Mouse (Mus musculus) liver, embryonic 14.5 days (tissue): ENCODE data around the gene Kcna4. TPM values are rescaled to one million over a fixed set of nuclear protein-coding genes. Genes with fewer than 3 reads are reported as not detected.

Experiments used
- ATAC-seq: fragments of 200-750 bp; cut with Nextera tagmentation; 2 replicates; pipeline ENCODE4 v1.8.0; 2017; ENCODE audit warnings: moderate number of reproducible peaks, mild to moderate bottlenecking, moderate library complexity; ENCODE audit not compliant: insufficient read depth
- DNase-seq, 3 experiments: peaks; one replicate each; pipeline ENCODE4 v3.0.0-alpha.2; 2012 to 2013; ENCODE audit warnings: low read depth in 3 of 3, low spot score in 3 of 3
- H3K27ac ChIP-seq: fragments of 300-500 bp; sonication (generic); 2 replicates; pipeline ENCODE4 v1.5.1; 2014; ENCODE audit warnings: moderate library complexity, mild to moderate bottlenecking, control low read depth, inconsistent platforms
- H3K27me3 ChIP-seq: fragments of 300-500 bp; sonication (generic); 2 replicates; pipeline ENCODE4 v1.6.1; 2014; ENCODE audit warnings: mild to moderate bottlenecking, low read length, moderate library complexity; ENCODE audit not compliant: control insufficient read depth, insufficient read depth
- H3K36me3 ChIP-seq: fragments of 300-500 bp; sonication (generic); replicated peaks from 2 replicates; pipeline ENCODE4 v1.6.1; 2014; ENCODE audit warnings: low read depth; ENCODE audit not compliant: control insufficient read depth, insufficient read depth
- H3K4me1 ChIP-seq, 2 experiments: fragments of 200-500 bp in 1 of 2; fragments of 300-500 bp in 1 of 2; sonication (generic) in 1 of 2; replicated peaks; 2 replicates each; pipeline ENCODE4 v1.6.1; 2012 to 2014; ENCODE audit warnings: antibody characterized with exemption in 1 of 2, inconsistent platforms in 1 of 2, low read length in 1 of 2; ENCODE audit not compliant: control insufficient read depth in 2 of 2, insufficient read depth in 2 of 2
- H3K4me2 ChIP-seq: fragments of 300-500 bp; sonication (generic); 2 replicates; pipeline ENCODE4 v1.6.1; 2014; ENCODE audit warnings: low read depth, mild to moderate bottlenecking, control low read depth, moderate library complexity
- H3K4me3 ChIP-seq, 2 experiments: fragments of 200-500 bp in 1 of 2; fragments of 300-500 bp in 1 of 2; sonication (generic) in 1 of 2; 2 replicates each; pipeline ENCODE4 v1.5.1; 2012 to 2014; ENCODE audit warnings: low read depth in 2 of 2, low read length in 2 of 2, mild to moderate bottlenecking in 2 of 2, control low read depth in 1 of 2, inconsistent platforms in 1 of 2, moderate library complexity in 1 of 2; ENCODE audit not compliant: insufficient read depth in 1 of 2
- H3K9ac ChIP-seq: fragments of 300-500 bp; sonication (generic); replicated peaks from 2 replicates; pipeline ENCODE4 v1.6.1; 2014; ENCODE audit warnings: mild to moderate bottlenecking, control low read depth, moderate library complexity
- H3K9me3 ChIP-seq: fragments of 300-500 bp; sonication (generic); 2 replicates; pipeline ENCODE4 v1.6.1; 2016; ENCODE audit warnings: low read length, mixed read lengths; ENCODE audit not compliant: control insufficient read depth
- CTCF ChIP-seq: IDR thresholded peaks from 2 replicates; pipeline ENCODE4 v1.5.1; 2016; ENCODE audit warnings: antibody characterized with exemption, low read depth, control low read depth
- EP300 ChIP-seq: IDR thresholded peaks from 2 replicates; pipeline ENCODE4 v1.6.1; 2016; ENCODE audit warnings: antibody characterized with exemption, low read depth
- WGBS: fragments of 180-500 bp; shearing (Covaris S2); extraction: QIAGEN DNeasy Blood & Tissue Kit; methylation state at CpG from one replicate; pipeline ENCODE4 v1.1.7; 2014; ENCODE audit not compliant: insufficient replicate concordance; 5-methylcytosine and 5-hydroxymethylcytosine counted together
- polyA plus RNA-seq, 2 experiments: library from polyadenylated mRNA; depleted of rRNA in 1 of 2; stranded (reverse) in 1 of 2; unstranded in 1 of 2; fragments of >200 nt; fragmentation: Nextera tagmentation in 1 of 2; extraction: Ambion mirVana in 1 of 2; gene quantifications; 2 replicates each; pipeline versions ENCODE4 v1.2.1 to v1.2.3; 2012 to 2014

Gene Kcna4
- polyA plus RNA-seq (2012; rRNA removed) (0.01 TPM in 1 of 2 replicates, not detected in the other), polyA plus RNA-seq (2014; fragmentation: Nextera tagmentation; extraction: Ambion mirVana) (0.04 TPM in 1 of 2 replicates, not detected in the other)

GRCm38 (mm10) chr2:107289990-107290696 is at the start of gene Kcna4:
Gene Kcna4 (plus strand): TSS chr2:107290639.
- no peak for ATAC-seq
- WGBS, result 6% methylated on average over 24 of the region's 24 CpGs
- Histone ChIP-seq H3K36me3 (no peaks in the 10 kb centered on the region), H3K4me1 (no peaks in the 10 kb centered on the region), H3K27ac (no peak within 1 kb of the TSS), H3K27me3 (no peaks in the 10 kb centered on the region; the same call in 1 of the 2 replicates), H3K4me2 (peak within 1 kb of the TSS; percentile 18; the same call in 1 of the 2 replicates), H3K9ac (no peak within 1 kb of the TSS), H3K4me3 (peak within 1 kb of the TSS in 1 of 2 experiments; percentile 6; a peak in 1 of 4 replicates), H3K9me3 (no peaks in the 10 kb centered on the region)
- TF ChIP-seq CTCF, result no peak
- no peak for TF ChIP-seq EP300
- no peak for DNase-seq

GRCm38 (mm10) chr2:107258091-107258490 is 32.3 kb upstream of the Kcna4 start:
- no peak overlapping the region for H3K9ac ChIP-seq
- no peaks in the 10 kb centered on the region for H3K4me1 ChIP-seq
- H3K27ac ChIP-seq, result no peak overlapping the region
- H3K27me3 ChIP-seq, result no peaks in the 10 kb centered on the region
- no peak for ATAC-seq
- no peaks in the 10 kb centered on the region for H3K36me3 ChIP-seq
- 50% methylated on average over 3 of the region's 3 CpGs for WGBS
- no peak overlapping the region for H3K4me3 ChIP-seq
- TF ChIP-seq CTCF (no peak), EP300 (no peak)
- no peaks in the 10 kb centered on the region for H3K9me3 ChIP-seq
- H3K4me2 ChIP-seq, result no peak overlapping the region
- DNase-seq, result no peak

GRCm38 (mm10) chr2:107266251-107266650 is 24.2 kb upstream of the Kcna4 start:
- TF ChIP-seq EP300 (no peak), CTCF (no peak)
- no peak for DNase-seq
- no peak overlapping the region for H3K4me3 ChIP-seq
- H3K27me3 ChIP-seq, result no peaks in the 10 kb centered on the region
- H3K4me2 ChIP-seq, result no peak overlapping the region
- no peak for ATAC-seq
- H3K36me3 ChIP-seq, result no peaks in the 10 kb centered on the region
- H3K4me1 ChIP-seq, result no peaks in the 10 kb centered on the region
- H3K9ac ChIP-seq, result no peak overlapping the region
- H3K9me3 ChIP-seq, result no peaks in the 10 kb centered on the region
- 42% methylated on average over 2 of the region's 2 CpGs for WGBS
- H3K27ac ChIP-seq, result no peak overlapping the region

- Histone ChIP-seq H3K27ac (no peak overlapping the region), H3K27me3 (no peaks in the 10 kb centered on the region), H3K4me3 (no peak overlapping the region), H3K4me2 (no peak overlapping the region), H3K4me1 (no peaks in the 10 kb centered on the region), H3K36me3 (no peaks in the 10 kb centered on the region), H3K9me3 (no peaks in the 10 kb centered on the region), H3K9ac (no peak overlapping the region)
- WGBS, result 56% methylated on average over 3 of the region's 3 CpGs
- DNase-seq (no peak), ATAC-seq (no peak)
- TF ChIP-seq EP300, result no peak
- no peak for TF ChIP-seq CTCF
Observed at GRCm38 (mm10) chr2:107270050-107270449, 20.4 kb upstream of the Kcna4 start.

- H3K27me3 ChIP-seq, result no peaks in the 10 kb centered on the region; the same call in 1 of the 2 replicates
- H3K27ac ChIP-seq, result no peak overlapping the region
- WGBS, result 3% methylated on average over 12 of the region's 12 CpGs
- TF ChIP-seq EP300, result no peak
- TF ChIP-seq CTCF, result no peak
- ATAC-seq (no peak), DNase-seq (no peak)
- no peaks in the 10 kb centered on the region for H3K4me1 ChIP-seq
- H3K4me3 ChIP-seq, result peak overlapping the region in 1 of 2 experiments; percentile 6; a peak in 1 of 4 replicates
- H3K9ac ChIP-seq, result no peak overlapping the region
- no peaks in the 10 kb centered on the region for H3K36me3 ChIP-seq
- H3K9me3 ChIP-seq, result no peaks in the 10 kb centered on the region
- peak overlapping the region; percentile 18; the same call in 1 of the 2 replicates for H3K4me2 ChIP-seq
Observed at GRCm38 (mm10) chr2:107290697-107291019, 219 bp downstream of the Kcna4 start.
